Mouse (Mus musculus) layer of hippocampus, postnatal 14 days (tissue): ENCODE measurements around the gene Sh2d6. TPM values are rescaled to one million over a fixed set of nuclear protein-coding genes. Genes with fewer than 3 reads are reported as not detected.

Experiments used
- total RNA-seq, 2 experiments: library from RNA; stranded (reverse); gene quantifications; 2 replicates each; pipeline ENCODE4 v1.2.3; 2021

Gene Sh2d6
- total RNA-seq, 2 experiments from 2014 or later: 0.41 to 0.83 TPM

Other genes with a start within 250 kb of the Sh2d6 start
- not detected for gene Sftpb, start 217.1 kb downstream of the Sh2d6 start, total RNA-seq
- gene Usp39, start 176.5 kb downstream of the Sh2d6 start, total RNA-seq: 10 to 100 TPM; 29.7 to 32.9 TPM
- gene 0610030E20Rik, start 174.4 kb downstream of the Sh2d6 start, total RNA-seq: 10 to 100 TPM; 13.8 to 16.0 TPM
- 10 to 100 TPM; 12.6 to 13.7 TPM for gene Tmem150a, start 166.3 kb downstream of the Sh2d6 start, total RNA-seq
- gene Rnf181, start 154.8 kb downstream of the Sh2d6 start, total RNA-seq: 10 to 100 TPM; 78.0 to 85.6 TPM
- 1 to 10 TPM; 3.7 to 4.2 TPM for gene Vamp5, start 141.2 kb downstream of the Sh2d6 start, total RNA-seq
- 10 to 100 TPM; 11.4 to 15.3 TPM for gene Vamp8, start 131.0 kb downstream of the Sh2d6 start, total RNA-seq
- 10 to 100 TPM; 21.0 to 22.1 TPM for gene Ggcx, start 107.4 kb downstream of the Sh2d6 start, total RNA-seq
- gene Mat2a, start 82.1 kb downstream of the Sh2d6 start, total RNA-seq: 100 to 1,000 TPM; 176 to 196 TPM
- gene Capg, start 22.7 kb upstream of the Sh2d6 start, total RNA-seq: 1 to 10 TPM; 3.0 to 3.6 TPM
- gene Elmod3, start 76.7 kb upstream of the Sh2d6 start, total RNA-seq: 10 to 100 TPM; 19.4 to 21.4 TPM
- gene Retsat, start 76.8 kb upstream of the Sh2d6 start, total RNA-seq: 10 to 100 TPM; 44.0 to 50.8 TPM
- 10 to 100 TPM; 65.3 to 68.0 TPM for gene Tgoln1, start 95.3 kb upstream of the Sh2d6 start, total RNA-seq